Mouse (Mus musculus): ENCODE results near the gene 4930447C04Rik.

Gene 4930447C04Rik

DNA sequence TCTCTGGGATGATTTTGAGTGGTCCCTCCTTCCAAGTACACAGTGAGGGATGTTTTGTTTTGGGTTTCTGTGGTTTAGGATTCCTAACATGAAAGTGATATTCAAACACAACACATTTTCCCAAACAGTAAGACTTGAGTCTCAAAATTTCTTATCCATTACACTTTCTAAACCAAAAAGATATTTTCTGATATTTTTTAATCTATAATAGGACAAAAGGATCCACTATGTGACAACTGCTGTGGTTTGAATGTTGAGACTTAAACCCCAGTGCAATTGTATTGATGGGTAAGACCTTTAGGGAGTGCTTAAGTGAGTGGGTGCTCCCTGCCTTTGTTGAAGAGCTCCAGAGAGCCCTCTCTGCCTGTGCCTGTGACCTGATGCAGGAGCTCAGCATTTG, 6.2 kb upstream of the 4930447C04Rik start:
- ChIA-PET POLR2A (interaction anchor here in 1 of 4 experiments (0.5 to 1.0 kb wide), 3 partner anchors 9 to 1605 kb away, joined by 3 to 11 read pairs (median 3); no protein-coding TSS in a partner anchor), CTCF (interaction anchor here in 1 of 4 experiments (1.5 kb wide), 1 partner anchor 26 kb away, joined by 4 read pairs; no protein-coding TSS in a partner anchor)

- ChIA-PET CTCF (interaction anchor here in 2 of 4 experiments (1.1 to 1.5 kb wide), 3 partner anchors 27 to 111 kb away, joined by 3 to 5 read pairs (median 4); no protein-coding TSS in a partner anchor), POLR2A (interaction anchor here in 3 of 4 experiments (0.5 to 1.7 kb wide), 9 partner anchors 8 to 439 kb away, joined by 3 to 5 read pairs (median 3); partner anchors contain the start of gene Six4 (in 1 of the 3))
Observed at GRCm38 (mm10) chr12:72946064-72946395, 5.5 kb upstream of the 4930447C04Rik start.

GRCm38 (mm10) chr12:72945301-72946063, 4.9 kb upstream of the 4930447C04Rik start:
- CTCF ChIA-PET = interaction anchor here in 2 of 4 experiments (0.7 to 1.5 kb wide), 4 partner anchors 28 to 274 kb away, joined by 3 to 5 read pairs (median 4); no protein-coding TSS in a partner anchor
- POLR2A ChIA-PET = interaction anchor here in 2 of 4 experiments (0.5 to 1.7 kb wide), 11 partner anchors 8 to 1426 kb away, joined by 3 to 4 read pairs (median 3); partner anchors contain the start of gene Six4 (in 1 of the 2)

DNA sequence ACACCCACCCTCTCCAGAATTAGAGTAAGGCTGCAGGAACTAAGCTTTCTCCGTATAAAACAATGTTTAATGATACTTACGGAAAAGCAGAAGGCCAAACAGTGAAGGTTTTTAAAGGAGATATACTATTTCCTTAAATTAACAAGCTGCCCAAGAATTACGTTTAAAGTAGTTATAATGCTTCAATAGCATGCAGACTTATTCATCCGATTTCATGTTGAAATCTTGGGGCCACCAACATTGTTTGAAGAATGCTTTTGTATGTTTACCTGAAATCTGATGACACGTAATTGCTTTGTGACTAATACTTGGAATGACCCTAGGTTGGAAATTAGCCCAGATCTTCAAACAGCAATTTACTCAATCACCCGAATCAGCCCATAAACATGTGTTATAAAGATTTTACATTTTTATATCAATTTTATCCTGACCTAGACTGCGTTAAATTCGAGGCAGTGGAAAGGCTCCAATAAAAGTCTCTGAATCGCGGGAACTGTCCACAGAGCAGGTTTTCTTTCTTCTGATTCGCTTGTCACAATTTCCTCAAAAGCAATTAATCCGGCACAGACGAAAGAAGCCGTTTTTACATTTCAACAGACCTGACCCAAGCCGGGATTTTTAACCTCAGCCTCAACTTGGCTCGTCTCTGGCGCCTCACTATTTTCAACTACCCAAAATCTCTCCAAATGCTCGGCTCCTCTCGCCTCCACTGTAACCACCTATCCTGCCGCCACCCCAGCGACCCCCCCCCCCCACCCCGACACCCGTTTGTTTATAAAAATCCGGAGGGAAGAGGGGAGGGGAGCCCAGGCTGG, 4.0 kb upstream of the 4930447C04Rik start:
- ChIA-PET CTCF (interaction anchor here in 1 of 4 experiments (0.7 to 1.4 kb wide), 2 partner anchors 109 to 273 kb away, joined by 3 read pairs; no protein-coding TSS in a partner anchor), POLR2A (interaction anchor here in 1 of 4 experiments (0.6 to 1.7 kb wide), 4 partner anchors 17 to 1426 kb away, joined by 3 to 4 read pairs (median 4); no protein-coding TSS in a partner anchor)

DNA sequence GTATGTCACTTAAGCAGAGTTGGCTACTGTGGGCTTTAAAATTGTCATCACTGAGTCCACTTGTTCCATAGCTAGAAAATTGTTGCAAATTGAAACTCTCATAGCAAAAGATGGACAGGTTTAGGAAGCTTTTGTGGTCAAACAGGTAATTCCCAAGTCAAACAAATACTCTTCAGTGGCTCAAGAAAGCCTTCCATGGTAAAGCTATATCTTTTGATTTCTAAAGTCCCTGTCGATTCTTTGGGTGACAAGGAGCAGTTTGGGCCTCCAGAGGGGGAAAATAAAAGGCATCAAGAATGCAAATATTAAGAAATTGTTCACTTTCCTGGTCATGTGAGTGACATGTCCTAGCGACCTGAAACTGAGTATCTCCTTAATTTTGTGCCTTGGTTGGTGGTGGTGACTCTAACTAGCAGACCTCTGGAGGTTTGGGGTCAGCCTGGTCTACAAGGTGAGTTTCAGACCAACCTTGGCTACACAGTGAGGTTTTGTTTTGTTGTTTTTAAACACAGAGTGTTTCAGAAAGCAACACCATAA, 3.1 kb upstream of the 4930447C04Rik start:
- POLR2A ChIA-PET = no interaction called here

DNA sequence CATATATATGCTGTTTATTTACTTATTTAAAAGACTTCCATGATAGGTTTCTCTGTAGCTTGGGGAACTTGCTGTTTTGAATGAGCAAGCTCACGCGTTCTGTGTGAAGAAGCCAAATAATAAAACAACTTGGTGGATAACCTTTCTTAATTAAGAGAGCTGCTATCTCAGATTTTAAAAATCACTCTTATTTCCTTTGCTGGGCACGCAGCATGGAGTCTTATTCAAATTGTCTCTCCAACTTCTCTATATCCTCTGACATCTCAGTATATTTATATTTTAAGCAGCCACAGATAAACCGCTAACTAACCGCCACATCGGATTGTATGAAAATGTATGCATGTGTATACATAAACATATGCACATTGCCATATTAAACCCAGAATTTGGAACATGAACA, 1.6 kb upstream of the 4930447C04Rik start:
- POLR2A ChIA-PET = no interaction called here

More for the DNA sequence above, 3.1 kb upstream of the 4930447C04Rik start:
- CTCF ChIA-PET = no interaction called here

DNA sequence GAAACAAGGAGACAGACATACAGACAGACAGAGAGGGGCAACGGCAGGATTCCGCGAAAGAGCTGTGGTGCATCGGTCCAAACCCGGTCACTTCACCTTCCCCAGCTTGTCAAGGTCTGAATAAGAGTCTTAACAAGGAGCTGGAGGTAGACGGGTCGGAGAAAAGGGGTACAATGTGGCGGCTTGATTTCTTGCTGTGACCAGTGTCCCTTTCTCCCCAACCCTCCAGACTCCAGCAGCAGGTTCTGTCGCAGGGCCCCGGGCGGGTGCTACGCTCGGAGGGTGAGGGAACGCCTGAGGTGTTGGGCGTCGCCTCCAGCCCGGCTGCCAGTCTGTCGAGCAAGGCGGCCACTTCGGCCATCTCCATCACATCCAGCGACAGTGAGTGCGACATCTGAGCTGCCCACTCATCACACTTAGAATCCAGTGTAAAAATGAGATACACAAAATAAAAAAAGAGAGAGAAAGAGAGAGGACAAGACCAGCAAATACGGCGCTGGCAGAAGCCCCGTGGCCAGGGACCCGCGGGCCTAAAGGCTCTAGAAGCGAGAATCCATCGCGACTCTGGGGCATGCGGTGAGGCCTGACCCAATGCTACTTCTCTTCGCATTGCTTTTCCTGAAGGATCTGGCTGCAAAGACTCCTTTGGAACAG, 951 bp upstream of the 4930447C04Rik start:
- ChIA-PET CTCF (interaction anchor here in 2 of 4 experiments (0.6 to 2.1 kb wide), 4 partner anchors 32 to 523 kb away, joined by 3 to 6 read pairs (median 4); no protein-coding TSS in a partner anchor), POLR2A (no interaction called here)

More for the DNA sequence above, 1.6 kb upstream of the 4930447C04Rik start:
- CTCF ChIA-PET = no interaction called here

GRCm38 (mm10) chr12:72940822-72941397, 336 bp upstream of the 4930447C04Rik start:
- POLR2A ChIA-PET = interaction anchor here in 1 of 4 experiments (0.6 to 1.2 kb wide), 2 partner anchors 15 to 204 kb away, joined by 3 to 4 read pairs; no protein-coding TSS in a partner anchor
- CTCF ChIA-PET = interaction anchor here in 1 of 4 experiments (0.7 to 2.1 kb wide), 3 partner anchors 32 to 106 kb away, joined by 3 to 6 read pairs (median 3); no protein-coding TSS in a partner anchor

DNA sequence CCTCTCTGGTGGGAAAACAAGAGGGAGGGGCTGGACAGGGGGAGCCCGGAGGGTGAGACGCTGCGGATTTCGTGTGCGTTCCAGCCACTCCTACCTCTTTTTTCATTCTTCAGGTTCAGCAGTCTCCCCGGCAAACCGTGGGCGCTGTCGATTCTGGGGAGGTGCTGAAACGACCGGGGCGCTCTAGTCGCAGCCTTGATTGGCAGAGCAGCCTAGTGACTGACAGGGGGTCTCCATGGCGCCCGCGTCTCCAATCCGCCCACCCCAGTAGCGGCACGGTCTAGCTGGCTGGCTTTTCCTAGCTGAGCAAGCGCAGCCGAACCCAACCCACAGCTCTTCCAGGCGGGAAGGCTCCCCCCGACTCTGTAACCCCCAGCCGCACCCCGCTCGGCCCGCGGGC, 958 bp downstream of the 4930447C04Rik start, which contains the start of gene Six6:
Six6 (plus strand) TSS at position 277 of the 400 bp plus-strand sequence.
- POLR2A ChIA-PET = interaction anchor here in 1 of 4 experiments (1.2 to 1.3 kb wide), 2 partner anchors 13 to 17 kb away, joined by 3 to 4 read pairs; no protein-coding TSS in a partner anchor
- CTCF ChIA-PET = interaction anchor here in 1 of 4 experiments (2.1 kb wide), 1 partner anchor 105 kb away, joined by 6 read pairs; no protein-coding TSS in a partner anchor

DNA sequence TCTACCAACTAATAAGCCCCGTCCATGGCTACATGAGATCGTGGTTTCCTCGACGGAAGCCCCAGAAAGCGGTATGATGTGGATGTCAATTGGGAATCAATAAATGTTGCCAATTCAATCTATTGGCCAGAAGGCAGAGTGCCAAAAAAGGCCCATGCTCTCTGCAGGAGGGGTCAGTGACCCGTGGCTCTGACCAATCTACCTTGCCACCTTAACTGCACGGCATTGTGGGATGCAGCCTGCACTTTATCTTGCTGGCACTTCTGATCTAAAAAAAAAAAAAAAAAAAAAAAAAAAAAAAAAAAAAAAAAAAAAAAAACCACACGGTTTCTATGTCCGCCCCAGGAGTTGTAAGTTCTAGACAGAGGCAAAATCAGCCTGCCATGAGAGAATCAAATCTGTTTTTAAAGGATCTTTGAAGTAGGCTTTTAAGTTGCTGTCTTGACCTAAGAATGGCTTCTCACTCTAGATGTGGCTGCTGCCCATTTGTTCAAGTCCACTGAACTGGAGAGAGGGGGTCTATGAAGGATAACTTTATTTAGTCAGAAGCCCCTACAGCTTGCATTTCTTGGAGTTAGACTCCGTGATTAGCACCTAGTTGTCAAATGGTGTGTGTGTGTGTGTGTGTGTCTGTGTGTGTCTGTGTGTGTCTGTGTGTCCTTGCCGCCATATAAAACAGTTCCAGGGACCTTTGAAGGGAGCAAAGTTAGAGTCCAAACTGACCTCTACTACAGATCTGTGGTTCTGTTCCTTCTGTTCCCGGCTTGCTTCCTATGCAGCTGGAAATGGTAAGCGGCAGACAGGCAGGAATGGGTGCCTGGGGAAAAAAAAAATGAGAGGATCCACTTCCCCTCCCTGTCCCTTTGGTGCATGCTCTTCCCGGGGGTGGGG, 1.7 kb downstream of the 4930447C04Rik start:
- ChIA-PET POLR2A (interaction anchor here in 1 of 4 experiments (0.6 to 1.3 kb wide), 2 partner anchors 14 to 926 kb away, joined by 3 to 4 read pairs; no protein-coding TSS in a partner anchor), CTCF (interaction anchor here in 2 of 4 experiments (0.7 to 2.1 kb wide), 2 partner anchors 104 to 115 kb away, joined by 6 to 9 read pairs; no protein-coding TSS in a partner anchor)

GRCm38 (mm10) chr12:72938176-72938575, 2.4 kb downstream of the 4930447C04Rik start:
- CTCF ChIA-PET = no interaction called here
- POLR2A ChIA-PET = interaction anchor here in 2 of 4 experiments (1.4 kb wide), 2 partner anchors 8 to 11 kb away, joined by 3 to 4 read pairs; no protein-coding TSS in a partner anchor

GRCm38 (mm10) chr12:72937537-72938120, 2.9 kb downstream of the 4930447C04Rik start:
- ChIA-PET POLR2A (interaction anchor here in 2 of 4 experiments (0.6 to 1.4 kb wide), 4 partner anchors 8 to 90 kb away, joined by 3 to 4 read pairs (median 3); no protein-coding TSS in a partner anchor), CTCF (interaction anchor here in 1 of 4 experiments (0.6 kb wide), 1 partner anchor 1077 kb away, joined by 4 read pairs; no protein-coding TSS in a partner anchor)

GRCm38 (mm10) chr12:72936751-72937150, 3.8 kb downstream of the 4930447C04Rik start:
- ChIA-PET POLR2A (interaction anchor here in 2 of 4 experiments (0.5 to 1.4 kb wide), 4 partner anchors 9 to 1179 kb away, joined by 3 to 4 read pairs (median 4); no protein-coding TSS in a partner anchor), CTCF (interaction anchor here in 1 of 4 experiments (0.6 kb wide), 2 partner anchors 442 to 1077 kb away, joined by 4 to 8 read pairs; no protein-coding TSS in a partner anchor)

GRCm38 (mm10) chr12:72917159-72917993, 23.2 kb downstream of the 4930447C04Rik start:
- ChIA-PET POLR2A (interaction anchor here in 1 of 4 experiments (1.3 kb wide), 1 partner anchor 157 kb away, joined by 4 read pairs; no protein-coding TSS in a partner anchor), CTCF (no interaction called here)

All from embryonic stem cell, embryonic (primary cell).